Mouse (Mus musculus) CD4-positive, CD25-positive, alpha-beta regulatory T cell, adult 2 months (primary cell): Measurements from ENCODE around the gene Gm14288.
"Not testable (repeated sequence)": the region's sequence is repeated elsewhere in the genome, so short reads cannot be mapped to it uniquely, and the experiment has no call there.

Experiments
- DNase-seq: peaks from one replicate; pipeline ENCODE4 v3.0.0-alpha.2; 2012; ENCODE audit warnings: low read depth, low spot score

Gm14288 gene

GRCm38 (mm10) chr2:175800993-175801392, at the start of gene Gm14288:
Gm14288 (minus strand) TSS chr2:175801093.
- DNase-seq = not testable (repeated sequence)

GRCm38 (mm10) chr2:175741237-175741636, 59.7 kb downstream of the Gm14288 start, which contains the start of gene Gm2007:
Gm2007 (plus strand) TSS chr2:175741537.
- DNase-seq = not testable (repeated sequence)
